Mouse (Mus musculus): ENCODE results near the gene Olfr821. TPM values are rescaled to one million over a fixed set of nuclear protein-coding genes. Genes with fewer than 3 reads are reported as not detected.

Gene Olfr821
- not detected for polyA plus RNA-seq (2017; shearing (Covaris generic))

DNA sequence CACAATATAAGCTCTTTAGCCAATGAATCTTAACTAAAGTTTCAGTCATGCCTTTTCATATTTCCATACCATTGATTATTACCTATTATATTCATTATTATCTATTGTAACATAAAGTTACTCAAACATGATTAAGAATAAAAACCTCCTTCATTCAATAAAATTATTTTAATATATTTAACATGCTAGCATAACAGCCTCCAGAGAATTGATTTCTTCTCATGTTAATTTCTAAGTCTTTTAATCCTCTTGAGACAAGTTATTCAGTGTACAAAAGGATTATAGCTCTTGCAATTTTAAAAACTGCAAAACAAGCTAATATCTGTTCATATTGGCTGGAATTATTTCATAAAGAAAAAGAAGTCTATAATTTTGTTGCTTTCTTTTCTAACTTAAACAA is at the start of gene Olfr821:
Olfr821 (plus strand) TSS at position 301 of the 400 bp plus-strand sequence.

DNA sequence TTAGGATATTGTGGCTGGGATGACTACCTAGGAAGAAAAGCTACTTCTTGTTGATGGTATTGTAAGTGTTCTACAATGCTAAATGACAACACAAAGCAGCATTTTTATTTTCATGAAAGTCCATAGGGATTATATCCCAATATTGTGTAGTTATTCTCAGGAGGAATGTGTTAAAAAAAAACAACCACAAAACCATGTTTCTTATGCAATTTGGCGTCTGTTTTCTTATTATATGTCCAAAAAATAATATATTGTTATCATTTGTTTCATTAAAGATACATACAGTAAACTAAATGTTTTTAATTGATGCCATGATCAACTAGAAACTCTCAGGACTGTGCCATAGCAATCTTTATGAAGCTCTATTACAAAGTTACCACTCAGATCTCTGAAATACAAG is 45.2 kb upstream of the Olfr821 start, which contains the start of gene Gm10310:
Gm10310 (minus strand) TSS at position 101 of the 400 bp plus-strand sequence.

DNA sequence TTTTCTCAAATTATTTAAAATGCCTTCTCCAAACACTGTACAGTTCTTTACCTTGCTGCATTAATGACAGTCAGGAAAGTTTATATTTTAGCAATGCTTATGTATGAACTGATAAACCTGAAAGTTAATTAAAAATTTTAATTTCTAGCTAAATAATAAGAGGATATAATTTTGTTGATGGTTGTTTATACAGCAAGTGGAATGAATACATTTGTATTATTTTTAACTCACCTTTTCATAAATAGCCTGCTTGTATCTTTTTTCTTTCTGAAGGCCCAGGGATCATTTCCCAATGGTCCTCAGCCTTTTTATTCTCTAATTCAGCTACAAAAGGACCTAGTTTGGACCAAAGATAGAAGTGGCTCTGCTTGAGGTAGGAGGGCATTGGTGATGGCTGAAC is 17.8 kb upstream of the Olfr821 start, which contains the start of gene Olfr820:
Olfr820 (plus strand) TSS at position 301 of the 400 bp plus-strand sequence.

DNA sequence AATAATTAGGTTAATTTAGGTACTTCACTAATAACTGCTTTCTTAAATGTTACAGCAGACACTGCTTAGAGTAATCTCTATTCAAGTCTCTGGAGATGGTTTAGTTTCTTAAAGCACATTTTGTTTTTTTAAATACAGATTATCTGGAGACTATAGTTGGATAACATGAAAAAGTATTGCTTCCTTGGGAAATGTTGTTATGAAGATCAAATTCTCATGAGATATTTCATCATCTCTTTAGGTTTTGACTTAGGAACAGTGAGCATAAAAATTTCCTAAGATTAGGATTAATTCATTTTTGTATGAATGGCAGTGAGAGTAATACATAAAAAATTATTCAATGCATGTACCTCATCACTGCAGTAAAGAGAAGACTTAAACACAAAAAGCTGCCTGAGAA is 40.8 kb downstream of the Olfr821 start, which contains the start of gene Olfr822:
Olfr822 (plus strand) TSS at position 301 of the 400 bp plus-strand sequence.

Other genes starting within 250 kb of the Olfr821 start
- gene Olfr810, start 235.4 kb upstream of the Olfr821 start, polyA plus RNA-seq (2017; shearing (Covaris generic)): not detected
- gene Olfr811, start 226.0 kb upstream of the Olfr821 start, polyA plus RNA-seq (2017; shearing (Covaris generic)): not detected
- gene Olfr812, start 184.3 kb upstream of the Olfr821 start, polyA plus RNA-seq (2017; shearing (Covaris generic)): not detected
- gene Olfr813, start 175.0 kb upstream of the Olfr821 start, polyA plus RNA-seq (2017; shearing (Covaris generic)): not detected
- 0.13 TPM for gene Olfr814, start 150.5 kb upstream of the Olfr821 start, polyA plus RNA-seq (2017; shearing (Covaris generic))
- gene Olfr815, start 124.5 kb upstream of the Olfr821 start, polyA plus RNA-seq (2017; shearing (Covaris generic)): not detected
- gene Olfr816, start 114.8 kb upstream of the Olfr821 start, polyA plus RNA-seq (2017; shearing (Covaris generic)): not detected
- gene Olfr818, start 81.2 kb upstream of the Olfr821 start, polyA plus RNA-seq (2017; shearing (Covaris generic)): not detected
- gene Olfr819, start 63.1 kb upstream of the Olfr821 start, polyA plus RNA-seq (2017; shearing (Covaris generic)): not detected
- not detected for gene Olfr247, start 54.2 kb upstream of the Olfr821 start, polyA plus RNA-seq (2017; shearing (Covaris generic))
- 0.06 TPM for gene Gm10310, start 45.3 kb upstream of the Olfr821 start, polyA plus RNA-seq (2017; shearing (Covaris generic))
- gene Olfr820, start 17.7 kb upstream of the Olfr821 start, polyA plus RNA-seq (2017; shearing (Covaris generic)): not detected
- gene Olfr822, start 40.9 kb downstream of the Olfr821 start, polyA plus RNA-seq (2017; shearing (Covaris generic)): not detected
- not detected for gene Olfr823, start 85.0 kb downstream of the Olfr821 start, polyA plus RNA-seq (2017; shearing (Covaris generic))
- gene Olfr824, start 99.7 kb downstream of the Olfr821 start, polyA plus RNA-seq (2017; shearing (Covaris generic)): not detected
- gene Olfr825, start 136.4 kb downstream of the Olfr821 start, polyA plus RNA-seq (2017; shearing (Covaris generic)): not detected
- gene Olfr826, start 153.8 kb downstream of the Olfr821 start, polyA plus RNA-seq (2017; shearing (Covaris generic)): not detected
- gene Olfr827, start 184.1 kb downstream of the Olfr821 start, polyA plus RNA-seq (2017; shearing (Covaris generic)): not detected
- not detected for gene Neurod4, start 249.9 kb downstream of the Olfr821 start, polyA plus RNA-seq (2017; shearing (Covaris generic))